9 mouse cellular contexts compared by ENCODE assay signal in genomic region chr11:61388012-61388411, GRCm38 (mm10). TPM values are rescaled to one million over a fixed set of nuclear protein-coding genes. Genes with fewer than 3 reads are reported as not detected.
DNase-seq lines count a peak whose midpoint lies in the region; ATAC-seq and TF ChIP-seq lines count a peak whose summit lies in the region.
"Had no signal": no experiment of that assay in that cellular context is flagged by ENCODE, and none has a peak within 500 bp of the region (broad histone marks: within the 10 kb centered on the region; RNA-seq: fewer than 3 reads in every experiment).

No protein-coding gene starts in this region.

- peak; percentile 38 for TF ChIP-seq CTCF in Patski (IDR thresholded peaks at IDR 0.05)

- H3K36me3 ChIP-seq in midbrain, embryonic 10.5 days = no peaks in the 10 kb centered on the region
- H3K36me3 ChIP-seq in midbrain, embryonic 13.5 days = no peaks in the 10 kb centered on the region

- H3K9me3 ChIP-seq in midbrain, embryonic 10.5 days (replicated peaks) = peaks cover 9% of the 10 kb centered on the region
- peaks cover 5% of the 10 kb centered on the region for H3K9me3 ChIP-seq in midbrain, embryonic 13.5 days

- CTCF ChIA-PET in Patski (lab: Charles Lee) = interaction anchor here (1.3 to 1.7 kb wide), 4 partner anchors 18 to 194 kb away, joined by 3 to 4 read pairs (median 4); no protein-coding TSS in a partner anchor

- no peak overlapping the region for H3K4me3 ChIP-seq in midbrain, embryonic 10.5 days
- no peak overlapping the region for H3K4me3 ChIP-seq in midbrain, embryonic 13.5 days (replicated peaks)

- H3K4me1 ChIP-seq in midbrain, embryonic 10.5 days = no peaks in the 10 kb centered on the region
- no peaks in the 10 kb centered on the region for H3K4me1 ChIP-seq in midbrain, embryonic 13.5 days (replicated peaks)

- H3K27ac ChIP-seq in midbrain, embryonic 10.5 days (replicated peaks) = no peak overlapping the region
- H3K27ac ChIP-seq in midbrain, embryonic 13.5 days = no peak overlapping the region

- no peak for ATAC-seq in midbrain, embryonic 13.5 days
- ATAC-seq in Patski = no peak

- DNase-seq in gastrocnemius, adult 18-20 months (ENCODE audit: low spot score) = peak; percentile 30
- no peak for DNase-seq in gastrocnemius, postnatal 25 days
- peak; percentile 35 for DNase-seq in midbrain, embryonic 10.5 days (ENCODE audit: low spot score)
- DNase-seq in Patski (ENCODE audit: low read depth, low spot score) = no peak
- peak; percentile 71 for DNase-seq in induced T-regulatory cell, adult 2 months (ENCODE audit: low read depth)
- DNase-seq in thymus, postnatal 14 days = peak; percentile 68
- DNase-seq in frontal cortex, postnatal 10 days (ENCODE audit: low spot score in 2 of 2) = no peak

- in situ Hi-C loops in Patski (cut with MboI; ENCODE audit: low pct_unique_long_range_greater_than_20kb) = no loop called here

- no peak overlapping the region for H3K4me2 ChIP-seq in midbrain, embryonic 13.5 days (replicated peaks)

- POLR2A ChIA-PET in Patski (lab: Charles Lee) = interaction anchor here (0.7 kb wide), 1 partner anchor 295 kb away, joined by 5 read pairs; no protein-coding TSS in a partner anchor

- H3K9ac ChIP-seq in midbrain, embryonic 13.5 days (replicated peaks) = no peak overlapping the region

- H3K27me3 ChIP-seq in midbrain, embryonic 10.5 days (ENCODE audit: low read depth, poor library complexity, severe bottlenecking) = no peaks in the 10 kb centered on the region
- no peaks in the 10 kb centered on the region for H3K27me3 ChIP-seq in midbrain, embryonic 13.5 days
- peaks cover 16% of the 10 kb centered on the region for H3K27me3 ChIP-seq in Patski

- 63% methylated on average over 6 of the region's 6 CpGs for whole genome bisulfite sequencing in midbrain, embryonic 10.5 days
- WGBS in midbrain, embryonic 13.5 days = 66% methylated on average over 6 of the region's 6 CpGs

RNA-seq across cellular contexts. Expression of gene Slc47a1, which starts 9.9 kb away (rescaled TPM):
- 10 to 100 TPM; 15.3 to 18.5 TPM for total RNA-seq in gastrocnemius, adult 18-20 months (2021)
- 10 to 100 TPM; 16.1 to 20.7 TPM for total RNA-seq in gastrocnemius, postnatal 25 days (2021)
- 0.10 TPM in 1 of 2 replicates, not detected in the other for polyA plus RNA-seq in midbrain, embryonic 10.5 days (2016; fragmentation: Nextera tagmentation; extraction: Ambion mirVana)
- 0.08 TPM in 1 of 2 replicates, not detected in the other for polyA plus RNA-seq in midbrain, embryonic 13.5 days (2015; fragmentation: Nextera tagmentation; extraction: Ambion mirVana)
- polyA plus RNA-seq in Patski (2021) = 0.09 TPM
- polyA plus RNA-seq: neural tube, embryonic 14.5 days had no signal

RNA-seq across cellular contexts. Expression of gene Slc47a2, which starts 45.4 kb away (rescaled TPM):
- not detected for total RNA-seq in gastrocnemius, adult 18-20 months (2021)
- total RNA-seq in gastrocnemius, postnatal 25 days (2021) = not detected
- polyA plus RNA-seq in midbrain, embryonic 10.5 days (2016; fragmentation: Nextera tagmentation; extraction: Ambion mirVana) = not detected in 2 replicates
- not detected in 2 replicates for polyA plus RNA-seq in midbrain, embryonic 13.5 days (2015; fragmentation: Nextera tagmentation; extraction: Ambion mirVana)
- polyA plus RNA-seq in Patski (2021) = not detected
- polyA plus RNA-seq: neural tube, embryonic 14.5 days had no signal

Comparison
In these comparisons a context has a peak if more than half of its experiments do, and no peak if none do; other contexts are left out.
1. DNase-seq: peak in gastrocnemius, adult 18-20 months (single experiment), midbrain, embryonic 10.5 days (single experiment), induced T-regulatory cell, adult 2 months (single experiment) and thymus, postnatal 14 days (single experiment); none in gastrocnemius, postnatal 25 days (single experiment), Patski (single experiment) and frontal cortex, postnatal 10 days (0 of 2).